Mouse (Mus musculus) C2C12 (cell line): Measurements from ENCODE around the gene Ikzf3. TPM values are rescaled to one million over a fixed set of nuclear protein-coding genes. Genes with fewer than 3 reads are reported as not detected.

Experiments used
- H3K27me3 ChIP-seq: one replicate; pipeline ENCODE4 v1.6.1; 2011; ENCODE audit not compliant: control insufficient read depth, insufficient read depth, insufficient read length
- H3K36me3 ChIP-seq: one replicate; pipeline ENCODE4 v1.6.1; 2011; ENCODE audit not compliant: control insufficient read depth, insufficient read depth
- H3K4me3 ChIP-seq: one replicate; pipeline ENCODE4 v1.5.1; 2011; ENCODE audit warnings: mild to moderate bottlenecking, control low read depth; ENCODE audit not compliant: poor library complexity, insufficient read depth, severe bottlenecking
- H3K79me2 ChIP-seq: one replicate; pipeline ENCODE4 v1.6.1; 2011; ENCODE audit not compliant: control insufficient read depth, insufficient read depth
- H3K79me3 ChIP-seq: one replicate; pipeline ENCODE4 v1.6.1; 2011; ENCODE audit warnings: low read depth, control low read depth
- H3ac ChIP-seq: one replicate; pipeline ENCODE3; 2011; ENCODE audit warnings: low read depth; ENCODE audit not compliant: control insufficient read depth, insufficient read length
- CEBPB ChIP-seq: IDR thresholded peaks from one replicate; pipeline ENCODE4 v1.6.1; 2011; ENCODE audit warnings: low read depth, mild to moderate bottlenecking, control low read depth, moderate library complexity
- CTCF ChIP-seq: IDR thresholded peaks from one replicate; pipeline ENCODE4 v1.5.1; 2011; ENCODE audit not compliant: control insufficient read depth, insufficient read depth, insufficient read length
- FOSL1 ChIP-seq: IDR thresholded peaks from one replicate; pipeline ENCODE4 v1.8.0; 2011; ENCODE audit warnings: mild to moderate bottlenecking, low read length; ENCODE audit not compliant: poor library complexity, insufficient read depth, severe bottlenecking
- MAX ChIP-seq: IDR thresholded peaks from one replicate; pipeline ENCODE4 v1.6.1; 2011; ENCODE audit warnings: mild to moderate bottlenecking, control low read depth
- MYOD1 ChIP-seq: IDR thresholded peaks from one replicate; pipeline ENCODE4 v1.6.1; 2011; ENCODE audit warnings: low read depth; ENCODE audit not compliant: control insufficient read depth, insufficient read length
- MYOG ChIP-seq: IDR thresholded peaks from one replicate; pipeline ENCODE4 v1.6.1; 2011; ENCODE audit not compliant: control insufficient read depth, insufficient read length; ENCODE audit errors: extremely low read depth
- USF1 ChIP-seq: IDR thresholded peaks from one replicate; pipeline ENCODE4 v1.6.1; 2011; ENCODE audit warnings: low read depth, mild to moderate bottlenecking, control low read depth, moderate library complexity
- polyA plus RNA-seq: library from polyadenylated mRNA; unstranded; fragments of >200 nt; fragmentation: generic; extraction: Trizol; gene quantifications from one replicate; pipeline ENCODE4 v1.2.1, GENCODE M21; 2012; ENCODE audit warnings: missing spikeins

Gene Ikzf3
- polyA plus RNA-seq, 1 experiment = not detected

GRCm38 (mm10) chr11:98470795-98471194 lies 75.0 kb downstream of the Ikzf3 start:
- Histone ChIP-seq H3K79me3 (no peaks in the 10 kb centered on the region), H3ac (no peak overlapping the region), H3K79me2 (no peaks in the 10 kb centered on the region), H3K36me3 (no peaks in the 10 kb centered on the region), H3K4me3 (no peak overlapping the region), H3K27me3 (peaks cover 72% of the 10 kb centered on the region)
- TF ChIP-seq MAX (no peak), CEBPB (no peak), FOSL1 (no peak), MYOG (no peak), USF1 (no peak), CTCF (no peak), MYOD1 (no peak)

GRCm38 (mm10) chr11:98469761-98470714 lies 75.8 kb downstream of the Ikzf3 start:
- Histone ChIP-seq H3K4me3 (no peak overlapping the region), H3K36me3 (no peaks in the 10 kb centered on the region), H3K79me3 (no peaks in the 10 kb centered on the region), H3ac (no peak overlapping the region), H3K27me3 (peaks cover 79% of the 10 kb centered on the region), H3K79me2 (no peaks in the 10 kb centered on the region)
- TF ChIP-seq MYOD1 = no peak
- no peak for TF ChIP-seq FOSL1
- TF ChIP-seq USF1 = no peak
- TF ChIP-seq MAX = no peak

- peaks cover 72% of the 10 kb centered on the region for H3K27me3 ChIP-seq
- H3K79me2 ChIP-seq = no peaks in the 10 kb centered on the region
- no peaks in the 10 kb centered on the region for H3K79me3 ChIP-seq
- no peaks in the 10 kb centered on the region for H3K36me3 ChIP-seq
- TF ChIP-seq CEBPB (no peak), MYOD1 (no peak)
- no peak overlapping the region for H3K4me3 ChIP-seq
- H3ac ChIP-seq = no peak overlapping the region
These were observed 81.3 kb downstream of the Ikzf3 start for GRCm38 (mm10) chr11:98464516-98464915.

GRCm38 (mm10) chr11:98463911-98464310 lies 81.9 kb downstream of the Ikzf3 start:
- peaks cover 73% of the 10 kb centered on the region for H3K27me3 ChIP-seq

GRCm38 (mm10) chr11:98462255-98462654 lies 83.6 kb downstream of the Ikzf3 start:
- H3ac ChIP-seq = no peak overlapping the region
- peaks cover 68% of the 10 kb centered on the region for H3K27me3 ChIP-seq

More at GRCm38 (mm10) chr11:98463911-98464310, 81.9 kb downstream of the Ikzf3 start:
- Histone ChIP-seq H3ac (no peak overlapping the region), H3K36me3 (no peaks in the 10 kb centered on the region), H3K79me3 (no peaks in the 10 kb centered on the region), H3K4me3 (no peak overlapping the region), H3K79me2 (no peaks in the 10 kb centered on the region)
- TF ChIP-seq FOSL1 = no peak
- TF ChIP-seq CTCF = no peak
- TF ChIP-seq MYOG = no peak
- no peak for TF ChIP-seq USF1
- TF ChIP-seq MAX = no peak
- TF ChIP-seq MYOD1 = no peak
- TF ChIP-seq CEBPB = no peak

GRCm38 (mm10) chr11:98461109-98461720 lies 84.6 kb downstream of the Ikzf3 start:
- TF ChIP-seq CTCF (no peak), MYOD1 (no peak), CEBPB (no peak), MAX (no peak), USF1 (no peak), FOSL1 (no peak)
- Histone ChIP-seq H3K79me2 (no peaks in the 10 kb centered on the region), H3K27me3 (peaks cover 58% of the 10 kb centered on the region), H3ac (no peak overlapping the region), H3K4me3 (no peak overlapping the region), H3K36me3 (no peaks in the 10 kb centered on the region), H3K79me3 (no peaks in the 10 kb centered on the region)

More at GRCm38 (mm10) chr11:98462255-98462654, 83.6 kb downstream of the Ikzf3 start:
- Histone ChIP-seq H3K79me2 (no peaks in the 10 kb centered on the region), H3K36me3 (no peaks in the 10 kb centered on the region), H3K79me3 (no peaks in the 10 kb centered on the region), H3K4me3 (no peak overlapping the region)
- TF ChIP-seq USF1 (no peak), MAX (no peak), MYOD1 (no peak), CTCF (no peak), MYOG (no peak), FOSL1 (no peak), CEBPB (no peak)
